Mouse (Mus musculus): ENCODE results near the gene BC004004. TPM values are rescaled to one million over a fixed set of nuclear protein-coding genes. Genes with fewer than 3 reads are reported as not detected.

The BC004004 gene
- polyA plus RNA-seq, 1 experiment: 120 TPM

DNA sequence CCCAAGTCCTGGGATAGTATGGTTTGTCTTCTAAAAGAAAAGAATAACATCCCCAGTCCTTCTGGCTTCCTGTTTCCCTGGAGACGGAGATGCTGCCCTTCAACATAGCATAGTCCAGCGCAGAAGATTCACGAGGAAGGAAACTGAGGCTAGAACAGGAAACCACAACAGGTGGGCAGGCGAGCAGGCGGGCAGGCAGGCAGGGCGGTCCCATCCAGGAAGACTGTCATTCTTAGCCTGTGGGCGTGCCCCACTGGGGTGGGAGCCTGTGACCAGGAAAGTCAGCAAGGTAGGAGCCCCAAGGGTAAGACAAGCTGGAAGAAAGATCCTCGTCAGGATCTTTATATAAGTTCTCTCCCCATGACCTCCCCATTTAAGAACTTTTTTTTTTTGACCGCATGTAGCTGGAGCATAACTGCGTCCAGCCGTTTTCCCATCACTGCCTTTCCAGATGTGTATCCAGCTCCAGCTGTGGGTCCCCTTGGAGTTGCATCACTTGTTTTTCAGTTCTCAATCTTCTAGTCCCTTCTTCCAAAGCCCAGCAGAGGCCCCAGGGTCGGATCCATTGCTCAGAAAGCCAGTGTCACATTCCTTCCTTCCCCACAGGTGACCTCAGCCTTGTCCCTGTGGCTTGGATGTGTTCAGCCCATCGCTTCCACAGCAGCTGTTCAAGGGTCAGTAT lies 35.9 kb downstream of the BC004004 start:
- H3K4me2 ChIP-seq (ENCODE audit: low read depth): no peak overlapping the region
- H3ac ChIP-seq (ENCODE audit: control insufficient read depth, insufficient read length): no peak overlapping the region
- TF ChIP-seq CEBPB (IDR thresholded peaks at IDR 0.05; ENCODE audit: insufficient read depth, poor library complexity, severe bottlenecking) (no peak), MYOG (IDR thresholded peaks at IDR 0.05; ENCODE audit: control insufficient read depth in 1 of 3, insufficient read depth in 1 of 3, insufficient read length in 2 of 3, low read depth in 2 of 3) (no peak), SRF (IDR thresholded peaks at IDR 0.05; ENCODE audit: control insufficient read depth, insufficient read length, low read depth) (no peak), MAX (IDR thresholded peaks at IDR 0.05; ENCODE audit: low read depth) (no peak), TCF12 (IDR thresholded peaks at IDR 0.05; ENCODE audit: insufficient read depth, poor library complexity, severe bottlenecking) (no peak), MYOD1 (IDR thresholded peaks at IDR 0.05; ENCODE audit: control insufficient read depth in 1 of 3, insufficient read length in 2 of 3, low read depth in 2 of 3) (no peak), POLR2A (IDR thresholded peaks at IDR 0.05; ENCODE audit: insufficient read length, low read depth) (no peak), E2F4 (IDR thresholded peaks at IDR 0.05; ENCODE audit: insufficient read depth) (no peak), TCF3 (IDR thresholded peaks at IDR 0.05; ENCODE audit: insufficient read length, low read depth) (no peak), POLR2AphosphoS2 (IDR thresholded peaks at IDR 0.05; ENCODE audit: insufficient read length, low read depth) (no peak), REST (IDR thresholded peaks at IDR 0.05; ENCODE audit: insufficient read depth, insufficient read length) (no peak), USF1 (IDR thresholded peaks at IDR 0.05; ENCODE audit: low read depth) (no peak)
- peaks cover 10% of the 10 kb centered on the region for H3K36me3 ChIP-seq (ENCODE audit: control insufficient read depth, insufficient read depth)
- no peak overlapping the region for H3K4me3 ChIP-seq
- H3K79me2 ChIP-seq (ENCODE audit: control insufficient read depth, insufficient read depth): no peaks in the 10 kb centered on the region
- no peaks in the 10 kb centered on the region for H3K27me3 ChIP-seq (ENCODE audit: control insufficient read depth, insufficient read depth, insufficient read length)

- H3ac ChIP-seq (ENCODE audit: control insufficient read depth, insufficient read length): no peak overlapping the region
- TF ChIP-seq REST (IDR thresholded peaks at IDR 0.05; ENCODE audit: insufficient read depth, insufficient read length) (no peak), CEBPB (IDR thresholded peaks at IDR 0.05; ENCODE audit: insufficient read depth, poor library complexity, severe bottlenecking) (no peak), USF1 (IDR thresholded peaks at IDR 0.05; ENCODE audit: low read depth) (no peak), MYOG (IDR thresholded peaks at IDR 0.05; ENCODE audit: control insufficient read depth in 1 of 3, insufficient read depth in 1 of 3, insufficient read length in 2 of 3, low read depth in 2 of 3) (no peak), E2F4 (IDR thresholded peaks at IDR 0.05; ENCODE audit: insufficient read depth) (no peak), POLR2A (IDR thresholded peaks at IDR 0.05; ENCODE audit: insufficient read length, low read depth) (no peak), MYOD1 (IDR thresholded peaks at IDR 0.05; ENCODE audit: control insufficient read depth in 1 of 3, insufficient read length in 2 of 3, low read depth in 2 of 3) (no peak), POLR2AphosphoS2 (IDR thresholded peaks at IDR 0.05; ENCODE audit: insufficient read length, low read depth) (no peak), MAX (IDR thresholded peaks at IDR 0.05; ENCODE audit: low read depth) (no peak), SRF (IDR thresholded peaks at IDR 0.05; ENCODE audit: control insufficient read depth, insufficient read length, low read depth) (no peak), TCF3 (IDR thresholded peaks at IDR 0.05; ENCODE audit: insufficient read length, low read depth) (no peak), TCF12 (IDR thresholded peaks at IDR 0.05; ENCODE audit: insufficient read depth, poor library complexity, severe bottlenecking) (no peak)
Measured at GRCm38 (mm10) chr17:29305058-29305806, 36.6 kb downstream of the BC004004 start.

GRCm38 (mm10) chr17:29305871-29306270 lies 37.3 kb downstream of the BC004004 start:
- TF ChIP-seq POLR2A (IDR thresholded peaks at IDR 0.05; ENCODE audit: insufficient read length, low read depth): no peak
- TF ChIP-seq TCF3 (IDR thresholded peaks at IDR 0.05; ENCODE audit: insufficient read length, low read depth): no peak
- TF ChIP-seq USF1 (IDR thresholded peaks at IDR 0.05; ENCODE audit: low read depth): no peak
- TF ChIP-seq TCF12 (IDR thresholded peaks at IDR 0.05; ENCODE audit: insufficient read depth, poor library complexity, severe bottlenecking): no peak
- TF ChIP-seq CEBPB (IDR thresholded peaks at IDR 0.05; ENCODE audit: insufficient read depth, poor library complexity, severe bottlenecking): no peak
- no peak for TF ChIP-seq MAX (IDR thresholded peaks at IDR 0.05; ENCODE audit: low read depth)
- no peak for TF ChIP-seq MYOG (IDR thresholded peaks at IDR 0.05; ENCODE audit: control insufficient read depth in 1 of 3, insufficient read depth in 1 of 3, insufficient read length in 2 of 3, low read depth in 2 of 3)
- no peak for TF ChIP-seq REST (IDR thresholded peaks at IDR 0.05; ENCODE audit: insufficient read depth, insufficient read length)
- no peak for TF ChIP-seq MYOD1 (IDR thresholded peaks at IDR 0.05; ENCODE audit: control insufficient read depth in 1 of 3, insufficient read length in 2 of 3, low read depth in 2 of 3)
- TF ChIP-seq SRF (IDR thresholded peaks at IDR 0.05; ENCODE audit: control insufficient read depth, insufficient read length, low read depth): no peak
- no peak for TF ChIP-seq E2F4 (IDR thresholded peaks at IDR 0.05; ENCODE audit: insufficient read depth)
- TF ChIP-seq POLR2AphosphoS2 (IDR thresholded peaks at IDR 0.05; ENCODE audit: insufficient read length, low read depth): no peak
- Histone ChIP-seq H3K36me3 (ENCODE audit: control insufficient read depth, insufficient read depth) (peaks cover 5% of the 10 kb centered on the region), H3K4me3 (no peak overlapping the region), H3ac (ENCODE audit: control insufficient read depth, insufficient read length) (no peak overlapping the region), H3K79me2 (ENCODE audit: control insufficient read depth, insufficient read depth) (no peaks in the 10 kb centered on the region), H3K4me2 (ENCODE audit: low read depth) (no peak overlapping the region), H3K27me3 (ENCODE audit: control insufficient read depth, insufficient read depth, insufficient read length) (no peaks in the 10 kb centered on the region)

More at GRCm38 (mm10) chr17:29305058-29305806, 36.6 kb downstream of the BC004004 start:
- no peaks in the 10 kb centered on the region for H3K27me3 ChIP-seq (ENCODE audit: control insufficient read depth, insufficient read depth, insufficient read length)
- H3K36me3 ChIP-seq (ENCODE audit: control insufficient read depth, insufficient read depth): peaks cover 5% of the 10 kb centered on the region
- H3K79me2 ChIP-seq (ENCODE audit: control insufficient read depth, insufficient read depth): no peaks in the 10 kb centered on the region
- H3K4me3 ChIP-seq: no peak overlapping the region
- H3K4me2 ChIP-seq (ENCODE audit: low read depth): no peak overlapping the region

DNA sequence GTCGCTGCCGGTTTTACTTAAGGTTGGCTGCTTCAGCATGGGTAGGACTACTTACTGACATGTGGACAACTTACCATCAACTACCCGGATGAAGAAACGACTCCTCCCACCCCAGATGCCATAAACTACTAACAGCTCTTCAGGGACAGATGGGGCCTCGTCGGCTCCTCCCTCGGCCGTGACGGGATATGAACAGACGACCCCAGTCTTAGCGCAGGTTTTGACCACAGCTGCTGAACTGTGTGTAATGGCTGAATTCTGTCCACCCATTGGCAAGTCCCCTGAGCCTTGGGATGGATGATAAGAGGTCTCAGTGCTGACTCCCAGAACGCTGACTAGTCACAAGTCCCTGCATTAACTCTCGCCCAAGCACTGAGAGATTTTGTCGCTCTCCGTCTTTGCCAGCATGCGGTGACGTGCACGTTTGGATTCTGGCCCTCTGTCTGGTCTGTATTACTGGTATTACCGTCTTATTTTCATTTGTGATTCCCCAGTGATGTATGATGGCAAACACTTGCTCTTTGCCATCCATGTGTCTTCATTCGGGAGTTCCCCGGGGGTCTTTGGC lies 41.6 kb downstream of the BC004004 start:
- Histone ChIP-seq H3ac (ENCODE audit: control insufficient read depth, insufficient read length) (no peak overlapping the region), H3K36me3 (ENCODE audit: control insufficient read depth, insufficient read depth) (no peaks in the 10 kb centered on the region), H3K4me3 (no peak overlapping the region), H3K27me3 (ENCODE audit: control insufficient read depth, insufficient read depth, insufficient read length) (no peaks in the 10 kb centered on the region), H3K79me2 (ENCODE audit: control insufficient read depth, insufficient read depth) (no peaks in the 10 kb centered on the region), H3K4me2 (ENCODE audit: low read depth) (no peak overlapping the region)
- TF ChIP-seq MYOG (IDR thresholded peaks at IDR 0.05; ENCODE audit: control insufficient read depth in 1 of 3, insufficient read depth in 1 of 3, insufficient read length in 2 of 3, low read depth in 2 of 3) (no peak), USF1 (IDR thresholded peaks at IDR 0.05; ENCODE audit: low read depth) (no peak), E2F4 (IDR thresholded peaks at IDR 0.05; ENCODE audit: insufficient read depth) (no peak)
